ENCODE assay signal across 14 mouse cellular contexts in the genomic region with DNA sequence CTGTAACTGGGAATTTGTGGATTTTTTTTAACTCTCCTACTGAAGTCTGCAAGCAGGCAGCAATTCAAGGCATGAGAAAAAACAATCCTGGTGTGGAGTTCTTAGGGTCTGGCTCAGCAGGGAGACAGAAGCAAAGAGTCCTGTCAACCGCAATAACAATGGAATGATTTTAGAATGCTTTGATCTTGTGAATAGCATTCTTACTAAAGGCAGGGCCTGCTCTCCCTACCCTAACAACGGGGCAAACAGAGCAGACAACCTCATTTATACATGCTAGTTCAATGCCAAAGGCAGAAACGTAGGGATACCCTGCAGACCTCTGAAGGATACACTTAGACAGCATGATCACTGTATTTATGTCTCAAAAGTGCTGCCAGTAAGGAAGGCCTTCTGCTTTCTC.
DNase-seq lines count a peak whose midpoint lies in the region; ATAC-seq and TF ChIP-seq lines count a peak whose summit lies in the region.
"Had no signal": no experiment of that assay in that cellular context is flagged by ENCODE, and none has a peak within 500 bp of the region (broad histone marks: within the 10 kb centered on the region; RNA-seq: fewer than 3 reads in every experiment).

No protein-coding gene starts in this region.

- DNase-seq in ES-E14 (ENCODE audit: low read depth, low spot score): peak; percentile 19
- peak; percentile 34 for DNase-seq in WW6 (ENCODE audit: low read depth, low spot score)
- DNase-seq in mesoderm, embryonic 11.5 days (ENCODE audit: low read depth, low spot score): peak; percentile 60
- no peak for DNase-seq in gastrocnemius, postnatal 14 days
- no peak for DNase-seq in left cerebral cortex, adult 11 months (ENCODE audit: low spot score)
- no peak for DNase-seq in lung, adult 2 months
- DNase-seq: gastrocnemius, postnatal 10 days; lung, postnatal 4 days; right cerebral cortex, postnatal 25 days had no signal

- TF ChIP-seq CTCF in lung, adult 2 months (IDR thresholded peaks at IDR 0.05; ENCODE audit: insufficient read depth, low read length): no peak

- no peak overlapping the region for H3K4me3 ChIP-seq in ES-E14 (ENCODE audit: insufficient read depth in 1 of 2, low read depth in 1 of 2, low read length in 2 of 2, poor library complexity in 1 of 2, severe bottlenecking in 1 of 2)
- H3K4me3 ChIP-seq in forebrain, embryonic 12.5 days (replicated peaks): no peak overlapping the region
- no peak overlapping the region for H3K4me3 ChIP-seq in lung, adult 2 months (replicated peaks; ENCODE audit: extremely low read depth, low read depth, low read length)
- H3K4me3 ChIP-seq: embryonic facial prominence, embryonic 13.5 days; left cerebral cortex, adult 2 months; neural tube, embryonic 12.5 days had no signal

- H3K27me3 ChIP-seq in forebrain, embryonic 12.5 days: no peaks in the 10 kb centered on the region
- H3K27me3 ChIP-seq: embryonic facial prominence, embryonic 13.5 days; neural tube, embryonic 12.5 days had no signal

- no peak overlapping the region for H3K4me2 ChIP-seq in forebrain, embryonic 12.5 days
- H3K4me2 ChIP-seq: embryonic facial prominence, embryonic 13.5 days; neural tube, embryonic 12.5 days had no signal

- ATAC-seq in forebrain, embryonic 12.5 days (ENCODE audit: low FRiP score): peak; percentile 84

- no peaks in the 10 kb centered on the region for H3K36me3 ChIP-seq in ES-E14 (ENCODE audit: control insufficient read depth, insufficient read depth, low read length, poor library complexity, severe bottlenecking)
- H3K36me3 ChIP-seq in forebrain, embryonic 12.5 days (replicated peaks): no peaks in the 10 kb centered on the region
- H3K36me3 ChIP-seq: embryonic facial prominence, embryonic 13.5 days; neural tube, embryonic 12.5 days had no signal

- TF ChIP-seq POLR2A in lung, adult 2 months (IDR thresholded peaks at IDR 0.05; ENCODE audit: borderline replicate concordance, extremely low read depth, low read depth, low read length): no peak

- intact Hi-C loops in gastrocnemius, postnatal 14 days (cut with DNase I; ENCODE audit: low total_unique reads): no loop called here

- H3K27ac ChIP-seq in ES-E14 (ENCODE audit: insufficient read depth, low read depth, low read length, poor library complexity, severe bottlenecking): no peak overlapping the region
- H3K27ac ChIP-seq in forebrain, embryonic 12.5 days: 0 out of 2 replicates have a peak overlapping the region, but pooled peaks have one; percentile 37
- H3K27ac ChIP-seq: embryonic facial prominence, embryonic 13.5 days; left cerebral cortex, adult 2 months; liver, embryonic 14.5 days; neural tube, embryonic 12.5 days had no signal

- 4% methylated on average over 3 of the region's 3 CpGs for WGBS in forebrain, embryonic 12.5 days
- WGBS in lung, adult 2 months: 17% methylated on average over 3 of the region's 3 CpGs

- in situ Hi-C loops in ES-E14 (cut with MboI; ENCODE audit: low sequenced_read_pairs in 2 of 2, unreplicated experiment in 2 of 2): no loop called here

- H3K9ac ChIP-seq in ES-E14 (ENCODE audit: insufficient read depth, low read depth, low read length, poor library complexity, severe bottlenecking): no peak overlapping the region
- no peak overlapping the region for H3K9ac ChIP-seq in forebrain, embryonic 12.5 days
- H3K9ac ChIP-seq: embryonic facial prominence, embryonic 13.5 days; liver, embryonic 14.5 days; neural tube, embryonic 12.5 days had no signal

- no peaks in the 10 kb centered on the region for H3K4me1 ChIP-seq in ES-E14 (ENCODE audit: control insufficient read depth in 2 of 2, insufficient read depth in 2 of 2, low read length in 2 of 2, poor library complexity in 1 of 2)
- peaks cover 11% of the 10 kb centered on the region for H3K4me1 ChIP-seq in forebrain, embryonic 12.5 days
- no peaks in the 10 kb centered on the region for H3K4me1 ChIP-seq in lung, adult 2 months (ENCODE audit: control insufficient read depth, insufficient read depth, low read length)
- H3K4me1 ChIP-seq: embryonic facial prominence, embryonic 13.5 days; neural tube, embryonic 12.5 days had no signal

- H3K9me3 ChIP-seq in ES-E14 (ENCODE audit: control insufficient read depth, insufficient read depth, low read depth, low read length): no peaks in the 10 kb centered on the region
- no peaks in the 10 kb centered on the region for H3K9me3 ChIP-seq in forebrain, embryonic 12.5 days
- H3K9me3 ChIP-seq: embryonic facial prominence, embryonic 13.5 days; neural tube, embryonic 12.5 days had no signal

TF ChIP-seq in ES-E14, 5 proteins besides CTCF, POLR2A, EP300 and RAD21:
- no peak for TF ChIP-seq CHD2 (IDR thresholded peaks at IDR 0.05; ENCODE audit: low read depth, low read length)
- TF ChIP-seq ZNF384 (IDR thresholded peaks at IDR 0.05; ENCODE audit: low read depth, low read length): no peak
- no peak for TF ChIP-seq HCFC1 (IDR thresholded peaks at IDR 0.05; ENCODE audit: borderline replicate concordance, insufficient read depth, low read length)
- TF ChIP-seq ZC3H11A (IDR thresholded peaks at IDR 0.05; ENCODE audit: borderline replicate concordance, low read depth, low read length): no peak
- no peak for TF ChIP-seq MAFK (IDR thresholded peaks at IDR 0.05; ENCODE audit: insufficient read depth, low read depth, low read length)
TF ChIP-seq in ES-E14: peak in this region for 0.

Comparison
In these comparisons a context has a peak if more than half of its experiments do, and no peak if none do; other contexts are left out.
1. DNase-seq: peak in ES-E14 (single experiment), WW6 (single experiment) and mesoderm, embryonic 11.5 days (single experiment); none in gastrocnemius, postnatal 14 days (single experiment), left cerebral cortex, adult 11 months (single experiment) and lung, adult 2 months (single experiment).